Mouse (Mus musculus) liver, adult 2 months (tissue): ENCODE measurements around the gene Gdf11. TPM values are rescaled to one million over a fixed set of nuclear protein-coding genes. Genes with fewer than 3 reads are reported as not detected.

Experiments used
- DNase-seq: peaks from one replicate; pipeline ENCODE4 v3.0.0-alpha.2; 2011; ENCODE audit warnings: low read depth, low spot score; ENCODE audit errors: extremely low read depth
- H3K27ac ChIP-seq: fragments of 200-500 bp; replicated peaks from 2 replicates; pipeline ENCODE4 v1.5.1; 2012; ENCODE audit warnings: low read depth, mild to moderate bottlenecking, control low read depth, inconsistent platforms, low read length; ENCODE audit not compliant: insufficient read depth
- H3K27me3 ChIP-seq: fragments of 200-500 bp; 2 replicates; pipeline ENCODE4 v1.6.1; 2012; ENCODE audit warnings: mild to moderate bottlenecking, moderate library complexity, low read length, inconsistent platforms; ENCODE audit not compliant: control insufficient read depth, insufficient read depth
- H3K36me3 ChIP-seq: fragments of 200-500 bp; 2 replicates; pipeline ENCODE4 v1.6.1; 2012; ENCODE audit warnings: low read length, inconsistent platforms; ENCODE audit not compliant: control insufficient read depth, insufficient read depth
- H3K4me1 ChIP-seq: fragments of 200-500 bp; 2 replicates; pipeline ENCODE4 v1.6.1; 2011; ENCODE audit warnings: low read length; ENCODE audit not compliant: control insufficient read depth, insufficient read depth
- H3K4me3 ChIP-seq: fragments of 200-500 bp; 2 replicates; pipeline ENCODE4 v1.5.1; 2011; ENCODE audit warnings: low read depth, mild to moderate bottlenecking, control low read depth, low read length, moderate library complexity; ENCODE audit not compliant: insufficient read depth
- H3K79me2 ChIP-seq: fragments of 200-500 bp; 2 replicates; pipeline ENCODE4 v1.6.1; 2012; ENCODE audit warnings: inconsistent platforms, mild to moderate bottlenecking, low read length, moderate library complexity; ENCODE audit not compliant: control insufficient read depth, insufficient read depth
- H3K9ac ChIP-seq: fragments of 200-500 bp; 2 replicates; pipeline ENCODE4 v1.6.1; 2012; ENCODE audit warnings: low read depth, mild to moderate bottlenecking, control low read depth, inconsistent platforms, low read length
- CTCF ChIP-seq: fragments of 200-500 bp; IDR thresholded peaks from 2 replicates; pipeline ENCODE4 v1.5.1; 2011; ENCODE audit warnings: low read depth, low read length, control low read depth
- POLR2A ChIP-seq: fragments of 200-500 bp; IDR thresholded peaks from 2 replicates; pipeline ENCODE4 v1.6.1; 2011; ENCODE audit warnings: low read length, control low read depth; ENCODE audit not compliant: insufficient read depth; ENCODE audit errors: extremely low read depth
- WGBS: fragments of 180-500 bp; shearing (Covaris S2); methylation state at CpG from one replicate; pipeline ENCODE4 v1.1.7; 2018; 5-methylcytosine and 5-hydroxymethylcytosine counted together
- polyA plus RNA-seq: library from polyadenylated mRNA; depleted of rRNA; stranded (reverse); fragments of >200 nt; gene quantifications from 2 replicates; pipeline ENCODE4 v1.2.3, GENCODE M21; 2012
- total RNA-seq: library from RNA; depleted of rRNA; stranded (reverse); fragments of >200 nt; gene quantifications from 2 replicates; pipeline ENCODE4 v1.2.3, GENCODE M21; 2014

Gene Gdf11
- total and polyA plus RNA-seq, 2 experiments = 0.05 to 0.09 TPM

GRCm38 (mm10) chr10:128929638-128930378 lies 38.3 kb upstream of the Gdf11 start:
- no peak for DNase-seq
- Histone ChIP-seq H3K4me1 (peaks cover 7% of the 10 kb centered on the region), H3K27me3 (no peaks in the 10 kb centered on the region)

GRCm38 (mm10) chr10:128928356-128928755 lies 36.8 kb upstream of the Gdf11 start:
- no peaks in the 10 kb centered on the region for H3K27me3 ChIP-seq
- no peak overlapping the region for H3K9ac ChIP-seq
- H3K79me2 ChIP-seq = no peaks in the 10 kb centered on the region
- WGBS = 70% methylated on average over 4 of the region's 4 CpGs
- H3K4me3 ChIP-seq = no peak overlapping the region
- H3K36me3 ChIP-seq = no peaks in the 10 kb centered on the region
- no peak for DNase-seq
- no peak overlapping the region for H3K27ac ChIP-seq
- TF ChIP-seq CTCF (no peak), POLR2A (no peak)
- H3K4me1 ChIP-seq = peaks cover 8% of the 10 kb centered on the region; the same call in 1 of the 2 replicates

More at GRCm38 (mm10) chr10:128929638-128930378, 38.3 kb upstream of the Gdf11 start:
- Histone ChIP-seq H3K4me3 (no peak overlapping the region), H3K9ac (no peak overlapping the region), H3K36me3 (no peaks in the 10 kb centered on the region), H3K27ac (no peak overlapping the region), H3K79me2 (no peaks in the 10 kb centered on the region)
- 84% methylated on average over 7 of the region's 7 CpGs for WGBS
- TF ChIP-seq POLR2A = no peak

GRCm38 (mm10) chr10:128923935-128924334 lies 32.4 kb upstream of the Gdf11 start, which contains the start of gene Bloc1s1:
Gene Bloc1s1, minus strand, starts transcription at chr10:128924035.
- Histone ChIP-seq H3K9ac (peak within 1 kb of the TSS; percentile 90), H3K27ac (peak within 1 kb of the TSS; percentile 95), H3K27me3 (no peaks in the 10 kb centered on the region), H3K4me1 (peaks cover 25% of the 10 kb centered on the region), H3K36me3 (no peaks in the 10 kb centered on the region), H3K4me3 (peak within 1 kb of the TSS; percentile 70), H3K79me2 (no peaks in the 10 kb centered on the region)
- 35% methylated on average over 9 of the region's 9 CpGs for WGBS
- TF ChIP-seq POLR2A (no peak), CTCF (no peak)
- DNase-seq = no peak

- H3K27ac ChIP-seq = peak overlapping the region; percentile 95
- 0 out of 2 replicates have a peak, but pooled peaks cover 2% of the 10 kb centered on the region for H3K79me2 ChIP-seq
- peak overlapping the region; percentile 90 for H3K9ac ChIP-seq
- under 1% methylated on average over 42 of the region's 42 CpGs for WGBS
- DNase-seq = peak; percentile 93
- H3K4me1 ChIP-seq = peaks cover 30% of the 10 kb centered on the region
- no peaks in the 10 kb centered on the region for H3K36me3 ChIP-seq
- H3K4me3 ChIP-seq = peak overlapping the region; percentile 70
- peak; percentile 45 for TF ChIP-seq CTCF
- TF ChIP-seq POLR2A = peak; percentile 39; the same call in 1 of the 2 replicates
- H3K27me3 ChIP-seq = no peaks in the 10 kb centered on the region
These were observed 31.6 kb upstream of the Gdf11 start for GRCm38 (mm10) chr10:128923013-128923691.

GRCm38 (mm10) chr10:128922822-128923012 lies 31.2 kb upstream of the Gdf11 start, which contains the start of gene Rdh5:
Gene Rdh5, minus strand, starts transcription at chr10:128922888.
- TF ChIP-seq POLR2A (no peak), CTCF (no peak)
- WGBS = 6% methylated on average over 1 of the region's 1 CpGs
- peak within 1 kb of the TSS; percentile 70 for H3K4me3 ChIP-seq
- no peaks in the 10 kb centered on the region for H3K27me3 ChIP-seq
- 0 out of 2 replicates have a peak, but pooled peaks cover 2% of the 10 kb centered on the region for H3K79me2 ChIP-seq
- H3K9ac ChIP-seq = peak within 1 kb of the TSS; percentile 90
- peak within 1 kb of the TSS; percentile 95 for H3K27ac ChIP-seq
- DNase-seq = no peak
- peaks cover 30% of the 10 kb centered on the region for H3K4me1 ChIP-seq
- no peaks in the 10 kb centered on the region for H3K36me3 ChIP-seq
